Mouse (Mus musculus) myocyte (in vitro differentiated cells): Measurements from ENCODE around the gene Antxrl. TPM values are rescaled to one million over a fixed set of nuclear protein-coding genes. Genes with fewer than 3 reads are reported as not detected.

Experiments
- H3K27me3 ChIP-seq: one replicate; pipeline ENCODE4 v1.6.1; 2011; ENCODE audit not compliant: control insufficient read depth, insufficient read depth, insufficient read length
- H3K36me3 ChIP-seq: one replicate; pipeline ENCODE4 v1.6.1; 2011; ENCODE audit not compliant: control insufficient read depth, insufficient read depth
- H3K4me2 ChIP-seq: one replicate; pipeline ENCODE4 v1.6.1; 2011; ENCODE audit warnings: low read depth, control low read depth
- H3K4me3 ChIP-seq: one replicate; pipeline ENCODE4 v1.5.1; 2011; ENCODE audit warnings: mild to moderate bottlenecking, control low read depth, moderate library complexity
- H3K79me2 ChIP-seq: one replicate; pipeline ENCODE4 v1.6.1; 2011; ENCODE audit not compliant: control insufficient read depth, insufficient read depth
- H3ac ChIP-seq: one replicate; pipeline ENCODE4 v1.6.1; 2011; ENCODE audit not compliant: control insufficient read depth, insufficient read length
- CEBPB ChIP-seq: IDR thresholded peaks from 2 replicates; pipeline ENCODE4 v1.6.1; 2011; ENCODE audit warnings: mild to moderate bottlenecking, moderate library complexity; ENCODE audit not compliant: poor library complexity, insufficient read depth, severe bottlenecking
- E2F4 ChIP-seq: IDR thresholded peaks from one replicate; pipeline ENCODE4 v1.6.1; 2011; ENCODE audit warnings: mild to moderate bottlenecking, control low read depth, moderate library complexity; ENCODE audit not compliant: insufficient read depth
- MAX ChIP-seq: IDR thresholded peaks from one replicate; pipeline ENCODE4 v1.6.1; 2011; ENCODE audit warnings: low read depth, mild to moderate bottlenecking, control low read depth
- MYOD1 ChIP-seq, 3 experiments: IDR thresholded peaks; one replicate each; pipeline ENCODE4 v1.6.1; 2011; ENCODE audit warnings: control low read depth in 2 of 3, low read depth in 2 of 3, mild to moderate bottlenecking in 2 of 3, moderate library complexity in 1 of 3; ENCODE audit not compliant: insufficient read length in 2 of 3, control insufficient read depth in 1 of 3
- MYOG ChIP-seq, 3 experiments: IDR thresholded peaks; one replicate each; pipeline ENCODE4 v1.6.1; 2011; ENCODE audit warnings: control low read depth in 2 of 3, low read depth in 2 of 3, mild to moderate bottlenecking in 2 of 3; ENCODE audit not compliant: insufficient read length in 2 of 3, control insufficient read depth in 1 of 3, insufficient read depth in 1 of 3
- POLR2A ChIP-seq: IDR thresholded peaks from one replicate; pipeline ENCODE4 v1.6.1; 2011; ENCODE audit warnings: low read depth, mild to moderate bottlenecking, control low read depth, moderate library complexity; ENCODE audit not compliant: insufficient read length
- POLR2AphosphoS2 ChIP-seq: IDR thresholded peaks from one replicate; pipeline ENCODE4 v1.6.1; 2011; ENCODE audit warnings: low read depth, control low read depth; ENCODE audit not compliant: insufficient read length
- REST ChIP-seq: IDR thresholded peaks from one replicate; pipeline ENCODE4 v1.6.1; 2011; ENCODE audit warnings: mild to moderate bottlenecking, control low read depth, moderate library complexity; ENCODE audit not compliant: insufficient read depth, insufficient read length
- SRF ChIP-seq: IDR thresholded peaks from one replicate; pipeline ENCODE4 v1.6.1; 2011; ENCODE audit warnings: low read depth; ENCODE audit not compliant: control insufficient read depth, insufficient read length
- TCF12 ChIP-seq: IDR thresholded peaks from one replicate; pipeline ENCODE4 v1.6.1; 2011; ENCODE audit warnings: mild to moderate bottlenecking, control low read depth; ENCODE audit not compliant: poor library complexity, insufficient read depth, severe bottlenecking
- TCF3 ChIP-seq: IDR thresholded peaks from one replicate; pipeline ENCODE4 v1.6.1; 2011; ENCODE audit warnings: low read depth, control low read depth; ENCODE audit not compliant: insufficient read length
- USF1 ChIP-seq: IDR thresholded peaks from one replicate; pipeline ENCODE4 v1.6.1; 2011; ENCODE audit warnings: low read depth, mild to moderate bottlenecking, control low read depth, moderate library complexity
- polyA plus RNA-seq: library from polyadenylated mRNA; unstranded; fragments of >200 nt; fragmentation: generic; extraction: Trizol; gene quantifications from one replicate; pipeline ENCODE4 v1.2.1, GENCODE M21; 2012; ENCODE audit warnings: missing spikeins

Antxrl gene
- polyA plus RNA-seq, 1 experiment, result 0.06 TPM

DNA sequence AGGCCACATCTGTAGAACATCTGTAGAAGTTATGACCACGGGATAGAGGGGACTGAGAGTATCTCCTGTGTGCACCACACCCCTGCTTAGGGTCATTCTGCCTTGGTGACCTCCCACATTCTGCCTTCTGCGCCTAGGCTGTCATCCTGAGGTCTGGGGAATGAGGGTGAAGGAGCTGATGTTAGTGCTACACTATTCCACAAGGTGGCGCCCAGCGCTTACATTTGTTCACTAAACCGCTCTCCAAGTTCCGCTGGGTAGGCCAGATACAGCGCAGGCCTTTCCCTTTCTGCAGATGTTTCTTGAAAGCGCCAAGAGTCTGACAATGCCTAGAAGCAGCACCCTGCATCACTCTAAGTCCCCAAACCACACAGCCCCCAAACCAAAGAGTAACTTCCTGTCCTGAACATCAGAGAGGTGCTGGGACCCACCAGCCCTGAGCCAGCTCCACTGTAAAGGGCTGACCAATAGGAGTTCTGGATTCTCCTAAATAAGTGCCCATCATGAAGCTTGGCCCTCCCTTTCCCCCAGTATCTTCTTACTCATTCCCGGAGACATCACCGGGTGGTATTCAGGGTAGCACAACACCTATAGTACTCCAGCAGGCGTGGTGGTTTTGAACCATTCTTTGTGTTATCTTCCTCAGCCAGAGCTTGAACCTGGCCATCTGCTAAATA is 28.0 kb downstream of the Antxrl start:
- Histone ChIP-seq H3K4me2 (no peak overlapping the region), H3K27me3 (no peaks in the 10 kb centered on the region), H3ac (no peak overlapping the region), H3K79me2 (no peaks in the 10 kb centered on the region), H3K36me3 (no peaks in the 10 kb centered on the region), H3K4me3 (no peak overlapping the region)
- TF ChIP-seq CEBPB (no peak), TCF12 (no peak), USF1 (no peak), POLR2AphosphoS2 (no peak), MYOG (IDR thresholded peaks at IDR 0.05; ENCODE audit: control insufficient read depth in 1 of 3, insufficient read depth in 1 of 3, insufficient read length in 2 of 3, low read depth in 2 of 3) (no peak), TCF3 (no peak), SRF (no peak), MAX (no peak), E2F4 (no peak), MYOD1 (IDR thresholded peaks at IDR 0.05; ENCODE audit: control insufficient read depth in 1 of 3, insufficient read length in 2 of 3, low read depth in 2 of 3) (no peak), REST (no peak), POLR2A (no peak)

DNA sequence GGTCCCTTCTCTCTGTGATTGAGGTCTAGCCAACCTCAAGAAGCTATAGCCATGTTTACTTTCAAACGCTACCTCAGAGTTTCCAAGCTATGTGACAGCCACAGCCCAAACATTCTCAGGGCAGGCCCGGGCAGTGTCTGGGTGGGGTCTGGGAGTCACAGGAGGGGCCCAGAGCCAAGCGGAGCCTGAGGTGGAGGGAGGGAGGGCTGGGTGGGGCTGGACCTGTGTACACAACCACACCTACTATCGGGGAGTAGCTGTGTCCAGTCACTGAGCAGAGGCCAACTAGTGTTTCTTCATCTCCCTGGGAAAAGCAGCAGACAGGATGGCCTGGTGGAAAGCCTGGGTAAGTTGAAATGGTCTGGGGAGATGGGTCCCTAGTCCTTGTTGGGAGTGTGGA is 33.2 kb downstream of the Antxrl start, which contains the start of gene Anxa8:
Anxa8 (plus strand) TSS at position 251 of the 400 bp plus-strand sequence.
- H3K79me2 ChIP-seq, result peaks cover 4% of the 10 kb centered on the region
- no peak for TF ChIP-seq REST
- no peak for TF ChIP-seq CEBPB
- no peak for TF ChIP-seq MYOG (IDR thresholded peaks at IDR 0.05; ENCODE audit: control insufficient read depth in 1 of 3, insufficient read depth in 1 of 3, insufficient read length in 2 of 3, low read depth in 2 of 3)
- TF ChIP-seq USF1, result no peak
- peak; percentile 42 for TF ChIP-seq POLR2A
- no peak within 1 kb of the TSS for H3ac ChIP-seq
- H3K4me3 ChIP-seq, result peak within 1 kb of the TSS; percentile 16
- H3K36me3 ChIP-seq, result no peaks in the 10 kb centered on the region
- H3K4me2 ChIP-seq, result peak within 1 kb of the TSS; percentile 78
- H3K27me3 ChIP-seq, result no peaks in the 10 kb centered on the region

DNA sequence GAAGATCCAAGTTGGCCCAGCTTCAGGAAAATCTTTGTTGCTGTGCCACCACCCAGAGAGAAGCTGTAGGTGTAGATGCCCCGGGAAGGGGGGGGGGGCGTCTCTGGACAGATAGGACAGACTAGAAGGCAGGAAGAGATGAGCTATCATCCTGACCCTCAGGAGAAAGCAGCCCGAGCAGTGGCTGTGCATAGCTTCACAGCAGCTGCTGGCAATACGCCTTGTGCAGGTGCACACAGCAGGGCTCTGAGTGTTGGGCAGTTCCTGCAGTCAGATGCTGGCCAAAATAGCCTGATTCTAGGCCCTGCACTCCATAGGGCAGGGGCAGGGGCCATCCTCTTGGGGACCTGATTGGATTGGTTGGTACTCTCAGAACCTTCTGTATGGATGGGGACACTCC is 34.3 kb downstream of the Antxrl start:
- TF ChIP-seq SRF (no peak), MYOG (IDR thresholded peaks at IDR 0.05; ENCODE audit: control insufficient read depth in 1 of 3, insufficient read depth in 1 of 3, insufficient read length in 2 of 3, low read depth in 2 of 3) (no peak), MYOD1 (IDR thresholded peaks at IDR 0.05; ENCODE audit: control insufficient read depth in 1 of 3, insufficient read length in 2 of 3, low read depth in 2 of 3) (no peak), E2F4 (no peak), MAX (no peak), TCF3 (no peak), POLR2AphosphoS2 (peak; percentile 4), POLR2A (no peak)
- H3K36me3 ChIP-seq, result no peaks in the 10 kb centered on the region
- peak overlapping the region; percentile 78 for H3K4me2 ChIP-seq
- no peaks in the 10 kb centered on the region for H3K27me3 ChIP-seq
- no peak overlapping the region for H3ac ChIP-seq
- peaks cover 4% of the 10 kb centered on the region for H3K79me2 ChIP-seq
- H3K4me3 ChIP-seq, result peak overlapping the region; percentile 16

DNA sequence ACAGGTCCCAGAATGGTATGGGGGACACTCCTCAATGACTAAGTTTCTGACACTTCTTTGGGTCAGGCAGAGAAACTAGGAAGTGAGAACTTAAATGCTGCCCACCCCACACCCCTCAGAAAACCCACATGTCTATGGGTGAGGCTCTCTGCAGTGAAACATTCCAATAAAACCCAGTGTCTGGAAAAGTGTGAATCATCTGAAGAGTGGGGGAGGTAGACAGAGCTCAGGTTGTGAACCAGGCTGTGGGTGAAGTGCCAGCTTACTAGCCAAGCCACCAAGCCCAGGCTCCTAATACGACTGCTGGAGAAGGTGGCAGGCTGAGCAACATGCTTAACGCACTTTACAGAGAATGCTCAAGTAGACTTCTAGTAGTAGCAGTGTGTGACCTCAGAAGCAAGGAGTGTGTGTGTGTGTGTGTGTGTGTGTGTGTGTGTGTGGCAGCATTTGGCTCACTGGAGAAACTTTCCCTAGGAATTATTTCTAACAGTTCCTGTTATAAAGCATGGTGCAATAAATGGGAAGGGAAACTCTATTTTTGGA is 35.4 kb downstream of the Antxrl start:
- no peaks in the 10 kb centered on the region for H3K36me3 ChIP-seq

DNA sequence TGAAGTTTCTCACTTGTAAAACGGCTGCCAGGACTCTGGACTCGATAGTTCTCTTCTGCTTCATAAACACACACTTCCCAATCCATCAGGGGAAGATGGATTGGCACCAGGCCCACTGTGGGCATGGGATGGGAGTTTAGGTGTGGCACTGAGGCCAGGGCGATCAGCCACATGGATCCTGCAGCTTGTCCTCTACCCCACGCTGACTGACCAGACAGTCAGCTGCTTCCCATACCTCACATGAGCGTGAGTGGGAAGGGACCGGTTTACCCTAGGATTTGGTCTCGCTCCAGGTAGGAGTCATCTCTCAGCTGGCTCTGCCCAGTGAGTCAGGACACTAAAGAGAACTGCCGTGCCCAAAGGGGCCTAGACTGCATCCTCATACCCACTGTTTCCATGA is 37.3 kb downstream of the Antxrl start:
- no peak for TF ChIP-seq E2F4
- no peak for TF ChIP-seq POLR2AphosphoS2
- TF ChIP-seq POLR2A, result peak; percentile 31
- peak; percentile 13 for TF ChIP-seq USF1
- peak in 2 of 3 experiments; percentile 75 to 93 for TF ChIP-seq MYOD1 (IDR thresholded peaks at IDR 0.05; ENCODE audit: control insufficient read depth in 1 of 3, insufficient read length in 2 of 3, low read depth in 2 of 3)
- peak; percentile 24 for TF ChIP-seq TCF3
- TF ChIP-seq TCF12, result peak; percentile 46
- peak in 2 of 3 experiments; percentile 51 to 80 for TF ChIP-seq MYOG (IDR thresholded peaks at IDR 0.05; ENCODE audit: control insufficient read depth in 1 of 3, insufficient read depth in 1 of 3, insufficient read length in 2 of 3, low read depth in 2 of 3)

More for the DNA sequence above, 35.4 kb downstream of the Antxrl start:
- TF ChIP-seq E2F4 (no peak), USF1 (no peak), MYOD1 (IDR thresholded peaks at IDR 0.05; ENCODE audit: control insufficient read depth in 1 of 3, insufficient read length in 2 of 3, low read depth in 2 of 3) (no peak), SRF (no peak), MAX (no peak), POLR2A (no peak), TCF12 (no peak), POLR2AphosphoS2 (no peak), MYOG (IDR thresholded peaks at IDR 0.05; ENCODE audit: control insufficient read depth in 1 of 3, insufficient read depth in 1 of 3, insufficient read length in 2 of 3, low read depth in 2 of 3) (no peak)
- peaks cover 4% of the 10 kb centered on the region for H3K79me2 ChIP-seq
- H3K27me3 ChIP-seq, result no peaks in the 10 kb centered on the region
- no peak overlapping the region for H3ac ChIP-seq
- peak overlapping the region; percentile 78 for H3K4me2 ChIP-seq
- H3K4me3 ChIP-seq, result peak overlapping the region; percentile 16

More for the DNA sequence above, 37.3 kb downstream of the Antxrl start:
- Histone ChIP-seq H3K4me2 (peak overlapping the region; percentile 78), H3K4me3 (no peak overlapping the region), H3K27me3 (no peaks in the 10 kb centered on the region), H3K79me2 (peaks cover 4% of the 10 kb centered on the region), H3ac (no peak overlapping the region), H3K36me3 (no peaks in the 10 kb centered on the region)
